Mouse (Mus musculus) duodenum, adult 2 months (tissue): ENCODE results near the gene Gm10722. TPM values are rescaled to one million over a fixed set of nuclear protein-coding genes. Genes with fewer than 3 reads are reported as not detected.

Source experiments
- polyA plus RNA-seq: library from polyadenylated mRNA; depleted of rRNA; stranded (reverse); fragments of >200 nt; gene quantifications from 2 replicates; pipeline ENCODE4 v1.2.3, GENCODE M21; 2012; ENCODE audit warnings: low replicate concordance; rRNA removed

Gm10722 gene
- not detected in 2 replicates for polyA plus RNA-seq

DNA sequence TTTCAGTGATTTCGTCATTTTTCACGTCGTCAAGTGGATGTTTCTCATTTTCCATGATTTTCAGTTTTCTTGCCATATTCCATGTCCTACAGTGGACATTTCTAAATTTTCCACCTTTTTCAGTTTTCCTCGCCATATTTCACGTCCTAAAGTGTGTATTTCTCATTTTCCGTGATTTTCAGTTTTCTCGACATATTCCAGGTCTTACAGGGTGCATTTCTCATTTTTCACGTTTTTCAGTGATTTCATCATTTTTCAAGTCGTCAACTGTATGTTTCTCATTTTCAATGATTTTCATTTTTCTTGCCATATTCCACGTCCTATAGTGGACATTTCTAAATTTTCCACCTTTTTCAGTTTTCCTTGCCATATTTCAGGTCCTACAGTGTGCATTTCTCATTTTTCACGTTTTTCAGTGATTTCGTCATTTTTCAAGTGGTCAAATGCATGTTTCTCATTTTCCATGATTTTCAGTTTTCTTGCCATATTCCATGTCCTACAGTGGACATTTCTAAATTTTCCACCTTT is at the start of gene Gm10722:
Gm10722 (plus strand) TSS at position 478 of the 528 bp plus-strand sequence.

DNA sequence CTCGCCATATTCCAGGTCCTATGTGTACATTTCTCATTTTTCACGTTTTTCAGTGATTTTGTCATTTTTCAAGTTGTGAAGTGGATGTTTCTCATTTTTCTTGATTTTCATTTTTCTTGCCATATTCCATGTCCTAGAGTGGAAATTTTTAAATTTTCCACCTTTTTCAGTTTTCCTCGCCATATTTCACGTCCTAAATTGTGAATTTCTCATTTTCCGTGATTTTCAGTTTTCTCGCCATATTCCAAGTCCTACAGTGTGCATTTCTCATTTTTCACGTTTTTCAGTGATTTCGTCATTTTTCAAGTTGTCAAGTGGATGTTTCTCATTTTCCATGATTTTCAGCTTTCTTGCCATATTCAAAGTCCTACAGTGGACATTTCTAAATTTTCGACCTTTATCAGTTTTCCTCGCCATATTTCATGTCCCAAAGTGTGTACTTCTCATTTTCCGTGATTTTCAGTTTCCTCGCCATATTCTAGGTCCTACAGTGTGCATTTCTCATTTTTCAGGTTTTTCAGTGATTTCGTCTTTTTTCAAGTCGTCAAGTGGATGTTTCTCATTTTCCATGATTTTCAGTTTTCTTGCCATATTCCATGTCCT is 2.2 kb downstream of the Gm10722 start, which contains the start of gene Gm11168:
Gm11168 (plus strand) TSS at position 553 of the 603 bp plus-strand sequence.

DNA sequence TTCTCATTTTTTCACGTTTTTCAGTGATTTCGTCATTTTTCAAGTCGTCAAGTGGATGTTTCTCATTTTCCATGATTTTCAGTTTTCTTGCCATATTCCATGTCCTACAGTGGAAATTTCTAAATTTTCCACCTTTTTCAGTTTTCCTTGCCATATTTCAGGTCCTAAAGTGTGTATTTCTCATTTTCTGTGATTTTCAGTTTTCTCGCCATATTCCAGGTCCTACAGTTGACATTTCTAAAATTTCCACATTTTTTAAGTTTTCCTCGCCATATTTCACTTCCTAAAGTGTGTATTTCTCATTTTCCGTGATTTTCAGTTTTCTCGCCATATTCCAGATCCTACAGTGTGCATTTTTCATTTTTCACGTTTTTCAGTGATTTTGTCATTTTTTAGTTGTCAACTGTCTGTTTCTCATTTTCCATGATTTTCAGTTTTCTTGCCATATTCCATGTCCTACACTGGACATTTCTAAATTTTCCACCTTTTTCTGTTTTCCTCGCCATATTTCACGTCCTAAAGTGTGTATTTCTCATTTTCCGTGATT is 12.1 kb downstream of the Gm10722 start, which contains the start of gene Gm10721:
Gm10721 (plus strand) TSS at position 408 of the 547 bp plus-strand sequence.

DNA sequence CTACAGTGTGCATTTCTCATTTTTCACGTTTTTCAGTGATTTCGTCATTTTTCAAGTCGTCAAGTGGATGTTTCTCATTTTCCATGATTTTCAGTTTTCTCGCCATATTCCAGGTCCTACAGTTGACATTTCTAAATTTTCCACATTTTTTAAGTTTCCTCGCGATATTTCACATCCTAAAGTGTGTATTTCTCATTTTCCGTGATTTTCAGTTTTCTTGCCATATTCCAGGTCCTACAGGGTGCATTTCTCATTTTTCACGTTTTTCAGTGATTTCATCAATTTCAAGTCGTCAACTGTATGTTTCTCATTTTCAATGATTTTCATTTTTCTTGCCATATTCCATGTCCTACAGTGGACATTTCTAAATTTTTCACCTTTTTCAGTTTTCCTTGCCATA is 14.6 kb downstream of the Gm10722 start, which contains the start of gene Gm10720:
Gm10720 (plus strand) TSS at position 301 of the 400 bp plus-strand sequence.

DNA sequence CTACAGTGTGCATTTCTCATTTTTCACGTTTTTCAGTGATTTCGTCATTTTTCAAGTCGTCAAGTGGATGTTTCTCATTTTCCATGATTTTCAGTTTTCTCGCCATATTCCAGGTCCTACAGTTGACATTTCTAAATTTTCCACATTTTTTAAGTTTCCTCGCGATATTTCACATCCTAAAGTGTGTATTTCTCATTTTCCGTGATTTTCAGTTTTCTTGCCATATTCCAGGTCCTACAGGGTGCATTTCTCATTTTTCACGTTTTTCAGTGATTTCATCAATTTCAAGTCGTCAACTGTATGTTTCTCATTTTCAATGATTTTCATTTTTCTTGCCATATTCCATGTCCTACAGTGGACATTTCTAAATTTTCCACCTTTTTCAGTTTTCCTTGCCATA is 16.4 kb downstream of the Gm10722 start, which contains the start of gene Gm10719:
Gm10719 (plus strand) TSS at position 301 of the 400 bp plus-strand sequence.

DNA sequence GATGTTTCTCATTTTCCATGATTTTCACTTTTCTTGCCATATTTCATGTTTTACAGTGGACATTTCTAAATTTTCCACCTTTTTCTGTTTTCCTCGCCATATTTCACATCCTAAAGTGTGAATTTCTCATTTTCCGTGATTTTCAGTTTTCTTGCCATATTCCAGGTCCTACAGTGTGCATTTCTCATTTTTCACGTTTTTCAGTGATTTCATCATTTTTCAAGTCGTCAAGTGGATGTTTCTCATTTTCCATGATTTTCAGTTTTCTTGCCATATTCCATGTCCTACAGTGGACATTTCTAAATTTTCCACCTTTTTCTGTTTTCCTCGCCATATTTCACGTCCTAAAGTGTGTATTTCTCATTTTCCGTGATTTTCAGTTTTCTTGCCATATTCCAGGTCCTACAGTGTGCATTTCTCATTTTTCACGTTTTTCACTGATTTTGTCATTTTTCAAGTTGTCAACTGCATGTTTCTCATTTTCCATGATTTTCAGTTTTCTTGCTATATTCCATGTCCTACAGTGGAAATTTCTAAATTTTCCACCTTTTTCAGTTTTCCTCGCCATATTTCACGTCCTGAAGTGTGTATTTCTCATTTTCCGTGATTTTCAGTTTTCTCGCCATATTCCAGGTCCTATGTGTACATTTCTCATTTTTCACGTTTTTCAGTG is 22.7 kb downstream of the Gm10722 start, which contains the start of gene Gm10718:
Gm10718 (plus strand) TSS at position 236 of the 673 bp plus-strand sequence.

DNA sequence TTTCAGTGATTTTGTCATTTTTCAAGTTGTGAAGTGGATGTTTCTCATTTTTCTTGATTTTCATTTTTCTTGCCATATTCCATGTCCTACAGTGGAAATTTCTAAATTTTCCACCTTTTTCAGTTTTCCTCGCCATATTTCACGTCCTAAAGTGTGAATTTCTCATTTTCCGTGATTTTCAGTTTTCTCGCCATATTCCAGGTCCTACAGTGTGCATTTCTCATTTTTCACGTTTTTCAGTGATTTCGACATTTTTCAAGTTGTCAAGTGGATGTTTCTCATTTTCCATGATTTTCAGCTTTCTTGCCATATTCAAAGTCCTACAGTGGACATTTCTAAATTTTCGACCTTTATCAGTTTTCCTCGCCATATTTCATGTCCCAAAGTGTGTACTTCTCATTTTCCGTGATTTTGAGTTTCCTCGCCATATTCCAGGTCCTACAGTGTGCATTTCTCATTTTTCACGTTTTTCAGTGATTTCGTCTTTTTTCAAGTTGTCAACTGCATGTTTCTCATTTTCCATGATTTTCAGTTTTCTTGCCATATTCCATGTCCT is 24.3 kb downstream of the Gm10722 start, which contains the start of gene Gm10717:
Gm10717 (plus strand) TSS at position 506 of the 556 bp plus-strand sequence.

DNA sequence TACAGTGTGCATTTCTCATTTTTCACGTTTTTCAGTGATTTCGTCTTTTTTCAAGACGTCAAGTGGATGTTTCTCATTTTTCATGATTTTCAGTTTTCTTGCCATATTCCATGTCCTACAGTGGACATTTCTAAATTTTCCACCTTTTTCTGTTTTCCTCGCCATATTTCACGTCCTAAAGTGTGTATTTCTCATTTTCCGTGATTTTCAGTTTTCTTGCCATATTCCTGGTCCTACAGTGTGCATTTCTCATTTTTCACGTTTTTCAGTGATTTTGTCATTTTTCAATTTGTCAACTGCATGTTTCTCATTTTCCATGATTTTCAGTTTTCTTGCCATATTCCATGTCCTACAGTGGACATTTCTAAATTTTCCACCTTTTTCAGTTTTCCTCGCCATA is 33.6 kb downstream of the Gm10722 start, which contains the start of gene Gm17535:
Gm17535 (plus strand) TSS at position 301 of the 400 bp plus-strand sequence.

DNA sequence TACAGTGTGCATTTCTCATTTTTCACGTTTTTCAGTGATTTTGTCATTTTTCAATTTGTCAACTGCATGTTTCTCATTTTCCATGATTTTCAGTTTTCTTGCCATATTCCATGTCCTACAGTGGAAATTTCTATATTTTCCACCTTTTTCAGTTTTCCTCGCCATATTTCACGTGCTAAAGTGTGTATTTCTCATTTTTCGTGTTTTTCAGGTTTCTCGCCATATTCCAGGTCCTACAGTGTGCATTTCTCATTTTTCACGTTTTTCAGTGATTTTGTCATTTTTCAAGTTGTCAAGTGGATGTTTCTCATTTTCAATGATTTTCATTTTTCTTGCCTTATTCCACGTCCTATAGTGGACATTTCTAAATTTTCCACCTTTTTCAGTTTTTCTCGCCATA is 35.9 kb downstream of the Gm10722 start, which contains the start of gene Gm10715:
Gm10715 (plus strand) TSS at position 301 of the 400 bp plus-strand sequence.

Other genes starting within 250 kb of the Gm10722 start
- not detected in 2 replicates for gene Gm11168, start 2.4 kb downstream of the Gm10722 start, polyA plus RNA-seq
- not detected in 2 replicates for gene Gm10721, start 12.2 kb downstream of the Gm10722 start, polyA plus RNA-seq
- gene Gm10720, start 14.7 kb downstream of the Gm10722 start, polyA plus RNA-seq: not detected in 2 replicates
- not detected in 2 replicates for gene Gm10719, start 16.5 kb downstream of the Gm10722 start, polyA plus RNA-seq
- gene Gm10718, start 22.6 kb downstream of the Gm10722 start, polyA plus RNA-seq: not detected in 2 replicates
- not detected in 2 replicates for gene Gm10717, start 24.5 kb downstream of the Gm10722 start, polyA plus RNA-seq
- not detected in 2 replicates for gene Gm17535, start 33.7 kb downstream of the Gm10722 start, polyA plus RNA-seq
- not detected in 2 replicates for gene Gm10715, start 36.0 kb downstream of the Gm10722 start, polyA plus RNA-seq